Mouse (Mus musculus): Measurements from ENCODE around the gene Fkbp1a. TPM values are rescaled to one million over a fixed set of nuclear protein-coding genes. Genes with fewer than 3 reads are reported as not detected.

Fkbp1a gene
- polyA plus RNA-seq, 1 experiment: 216 TPM

DNA sequence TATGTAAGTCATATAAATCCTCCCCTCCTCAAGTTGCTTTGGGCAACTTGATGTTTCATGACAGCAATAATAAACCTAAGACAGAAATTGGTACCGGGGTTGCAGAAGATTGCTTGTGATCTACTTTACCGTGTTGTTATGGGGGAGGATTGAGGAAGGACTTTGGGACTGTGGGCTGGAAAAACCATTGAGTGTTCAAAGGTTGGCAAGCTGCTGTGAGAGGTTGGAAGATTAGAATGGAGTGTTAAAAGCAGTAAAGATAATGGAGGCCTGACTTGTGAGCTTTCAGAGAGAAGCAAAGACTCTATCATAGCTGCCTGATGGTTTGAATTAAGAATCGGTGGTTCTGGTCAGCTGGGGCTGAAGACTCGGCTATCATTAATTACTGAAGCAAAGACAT, 36.9 kb downstream of the Fkbp1a start:
- TF ChIP-seq CTCF (IDR thresholded peaks at IDR 0.05; ENCODE audit: borderline replicate concordance, extremely low read depth, insufficient read depth, insufficient read length): no peak

DNA sequence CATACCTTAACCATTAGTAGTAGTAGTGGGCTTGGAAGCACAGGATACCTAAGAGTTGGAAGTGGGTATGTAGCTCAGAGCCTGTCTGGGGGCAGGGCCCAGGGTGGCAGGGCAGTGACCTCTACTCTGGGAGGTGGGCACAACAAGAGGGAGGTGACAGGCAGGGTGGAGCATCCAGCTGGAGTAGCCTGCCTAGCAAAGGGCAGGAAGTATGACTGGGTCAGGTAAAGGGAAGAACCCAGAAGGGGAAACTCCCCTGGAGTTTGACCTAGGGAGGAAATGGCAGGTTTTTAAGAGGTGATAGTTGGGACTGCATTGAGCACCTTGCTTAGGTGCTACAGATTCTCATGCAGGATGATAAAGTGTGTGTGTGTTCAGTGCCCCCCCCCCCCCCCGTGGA, 38.7 kb downstream of the Fkbp1a start:
- DNase-seq (ENCODE audit: low read depth): no peak
- no peak for TF ChIP-seq CTCF (IDR thresholded peaks at IDR 0.05; ENCODE audit: borderline replicate concordance, extremely low read depth, insufficient read depth, insufficient read length)
- TF ChIP-seq POLR2A (IDR thresholded peaks at IDR 0.05; ENCODE audit: borderline replicate concordance, extremely low read depth, insufficient read depth, insufficient read length, poor library complexity, severe bottlenecking): no peak

More for the DNA sequence above, 36.9 kb downstream of the Fkbp1a start:
- no peak for DNase-seq (ENCODE audit: low read depth)

DNA sequence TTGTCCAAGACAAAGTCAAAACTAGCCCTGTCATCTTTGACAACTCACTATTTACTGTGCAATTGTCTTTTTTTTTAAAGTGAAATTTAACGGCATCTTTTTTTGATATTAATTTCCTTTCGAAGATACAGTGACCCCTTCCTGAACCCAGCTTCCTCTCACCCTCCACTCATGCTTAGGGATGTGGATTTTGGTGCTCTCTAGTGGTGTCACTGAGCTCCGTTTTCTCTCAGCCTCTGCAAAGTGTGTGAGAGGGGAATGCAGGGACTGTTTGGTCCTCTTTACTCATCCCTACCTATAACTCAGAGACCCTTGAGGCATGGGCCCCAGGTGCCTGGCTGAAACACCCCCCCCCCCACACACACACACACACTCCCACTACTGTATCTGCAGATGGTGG, 43.7 kb downstream of the Fkbp1a start:
- TF ChIP-seq POLR2A (IDR thresholded peaks at IDR 0.05; ENCODE audit: borderline replicate concordance, extremely low read depth, insufficient read depth, insufficient read length, poor library complexity, severe bottlenecking) (no peak), CTCF (IDR thresholded peaks at IDR 0.05; ENCODE audit: borderline replicate concordance, extremely low read depth, insufficient read depth, insufficient read length) (no peak)
- DNase-seq (ENCODE audit: low read depth): no peak

DNA sequence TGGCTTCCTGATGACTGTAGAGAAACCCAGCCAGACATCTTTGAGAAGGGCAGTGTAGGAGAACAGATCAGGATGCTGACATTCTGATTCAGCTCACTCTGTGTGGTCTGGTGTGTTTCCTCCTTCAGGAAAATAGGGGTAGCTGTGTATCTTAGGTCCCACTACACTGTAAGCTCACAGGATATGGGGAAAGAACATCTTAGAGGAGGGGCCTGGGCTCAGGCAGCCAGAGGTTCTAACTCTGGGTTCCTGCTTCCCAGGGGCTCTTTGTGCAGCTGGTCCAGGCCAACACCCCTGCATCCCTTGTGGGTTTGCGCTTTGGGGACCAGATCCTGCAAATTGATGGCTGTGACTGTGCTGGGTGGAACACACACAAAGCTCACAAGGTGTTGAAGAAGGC, 44.5 kb downstream of the Fkbp1a start:
- DNase-seq (ENCODE audit: low read depth): no peak
- TF ChIP-seq CTCF (IDR thresholded peaks at IDR 0.05; ENCODE audit: borderline replicate concordance, extremely low read depth, insufficient read depth, insufficient read length) (no peak), POLR2A (IDR thresholded peaks at IDR 0.05; ENCODE audit: borderline replicate concordance, extremely low read depth, insufficient read depth, insufficient read length, poor library complexity, severe bottlenecking) (no peak)

DNA sequence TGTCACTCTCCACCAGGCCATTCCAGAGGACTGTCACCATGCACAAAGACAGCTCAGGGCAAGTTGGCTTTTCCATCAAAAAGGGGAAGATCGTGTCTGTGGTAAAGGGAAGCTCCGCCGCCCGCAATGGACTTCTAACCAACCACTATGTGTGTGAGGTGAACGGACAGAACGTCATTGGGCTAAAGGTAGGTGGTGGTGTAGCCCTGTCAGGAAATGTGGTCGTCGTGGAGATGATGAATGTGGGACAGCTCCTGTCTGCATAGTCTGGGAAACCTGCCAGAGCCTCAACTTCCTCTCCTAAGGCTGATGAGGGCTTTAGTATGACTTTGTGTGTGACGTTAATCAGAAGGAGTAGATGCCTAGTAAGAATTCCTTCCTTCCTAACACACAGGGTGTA, 45.0 kb downstream of the Fkbp1a start:
- no peak for DNase-seq (ENCODE audit: low read depth)

DNA sequence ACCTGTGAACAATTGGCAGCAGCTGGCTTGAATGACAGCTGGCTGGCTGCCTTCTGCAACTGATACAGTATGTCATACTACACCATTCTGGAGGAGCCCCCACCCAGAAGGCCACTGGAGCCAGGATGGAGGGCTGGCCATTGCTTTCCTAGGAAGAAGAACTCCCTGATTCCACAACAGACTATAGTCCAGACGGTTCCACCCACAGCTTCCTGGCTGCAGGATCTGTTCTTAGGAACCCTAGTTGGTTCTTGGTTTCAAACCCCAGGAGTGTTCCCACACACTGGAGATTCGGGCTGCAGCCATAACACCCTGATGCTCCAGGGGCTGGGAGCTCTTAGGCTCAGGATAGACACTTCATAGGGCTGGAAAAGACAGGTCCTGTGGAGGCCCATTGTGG, 55.8 kb downstream of the Fkbp1a start:
- DNase-seq (ENCODE audit: low read depth): no peak
- no peak for TF ChIP-seq CTCF (IDR thresholded peaks at IDR 0.05; ENCODE audit: borderline replicate concordance, extremely low read depth, insufficient read depth, insufficient read length)
- no peak for TF ChIP-seq POLR2A (IDR thresholded peaks at IDR 0.05; ENCODE audit: borderline replicate concordance, extremely low read depth, insufficient read depth, insufficient read length, poor library complexity, severe bottlenecking)

More for the DNA sequence above, 45.0 kb downstream of the Fkbp1a start:
- no peak for TF ChIP-seq CTCF (IDR thresholded peaks at IDR 0.05; ENCODE audit: borderline replicate concordance, extremely low read depth, insufficient read depth, insufficient read length)
- no peak for TF ChIP-seq POLR2A (IDR thresholded peaks at IDR 0.05; ENCODE audit: borderline replicate concordance, extremely low read depth, insufficient read depth, insufficient read length, poor library complexity, severe bottlenecking)

DNA sequence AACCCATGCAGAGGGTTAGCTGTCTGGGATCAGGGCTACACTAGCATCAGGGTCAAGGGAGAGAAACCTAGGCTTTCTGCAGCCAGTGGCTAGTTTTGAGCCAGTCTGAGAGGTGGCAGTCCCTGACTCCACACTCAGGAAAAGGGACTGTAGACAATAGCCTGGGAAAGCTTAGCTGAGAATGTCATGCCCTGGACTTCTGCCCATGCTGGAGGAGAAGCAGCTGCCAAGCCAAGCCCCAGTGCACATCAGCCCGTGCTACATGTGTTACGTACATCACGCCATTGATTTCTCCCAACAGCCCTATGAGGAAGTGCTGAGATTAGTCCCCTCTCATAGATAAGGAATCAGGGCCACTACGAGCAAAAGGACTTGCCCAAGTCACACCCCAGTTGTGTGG, 59.8 kb downstream of the Fkbp1a start:
- no peak for TF ChIP-seq POLR2A (IDR thresholded peaks at IDR 0.05; ENCODE audit: borderline replicate concordance, extremely low read depth, insufficient read depth, insufficient read length, poor library complexity, severe bottlenecking)
- TF ChIP-seq CTCF (IDR thresholded peaks at IDR 0.05; ENCODE audit: borderline replicate concordance, extremely low read depth, insufficient read depth, insufficient read length): no peak
- peak; percentile 30 for DNase-seq (ENCODE audit: low read depth)

DNA sequence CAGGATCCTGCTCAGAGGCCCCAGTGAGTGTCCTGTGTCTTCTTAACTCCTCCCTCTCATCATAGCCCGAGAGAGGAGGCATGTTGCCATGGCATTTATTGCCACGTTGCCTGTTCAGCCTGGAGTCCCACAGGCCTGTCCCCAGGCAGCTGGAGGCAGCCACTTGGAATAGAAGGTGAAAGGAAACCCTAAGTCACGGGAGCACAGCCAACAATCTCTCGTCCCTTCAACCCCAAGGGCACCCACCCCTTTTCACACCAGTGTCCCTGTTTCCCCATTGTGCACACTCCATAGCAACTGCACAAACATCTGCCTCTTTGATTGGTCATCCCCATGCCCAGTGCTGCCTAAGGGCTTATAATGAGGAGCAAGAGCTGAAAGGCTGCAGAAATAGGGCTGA, 61.3 kb downstream of the Fkbp1a start:
- TF ChIP-seq CTCF (IDR thresholded peaks at IDR 0.05; ENCODE audit: borderline replicate concordance, extremely low read depth, insufficient read depth, insufficient read length) (no peak), POLR2A (IDR thresholded peaks at IDR 0.05; ENCODE audit: borderline replicate concordance, extremely low read depth, insufficient read depth, insufficient read length, poor library complexity, severe bottlenecking) (no peak)
- peak; percentile 83 for DNase-seq (ENCODE audit: low read depth)

DNA sequence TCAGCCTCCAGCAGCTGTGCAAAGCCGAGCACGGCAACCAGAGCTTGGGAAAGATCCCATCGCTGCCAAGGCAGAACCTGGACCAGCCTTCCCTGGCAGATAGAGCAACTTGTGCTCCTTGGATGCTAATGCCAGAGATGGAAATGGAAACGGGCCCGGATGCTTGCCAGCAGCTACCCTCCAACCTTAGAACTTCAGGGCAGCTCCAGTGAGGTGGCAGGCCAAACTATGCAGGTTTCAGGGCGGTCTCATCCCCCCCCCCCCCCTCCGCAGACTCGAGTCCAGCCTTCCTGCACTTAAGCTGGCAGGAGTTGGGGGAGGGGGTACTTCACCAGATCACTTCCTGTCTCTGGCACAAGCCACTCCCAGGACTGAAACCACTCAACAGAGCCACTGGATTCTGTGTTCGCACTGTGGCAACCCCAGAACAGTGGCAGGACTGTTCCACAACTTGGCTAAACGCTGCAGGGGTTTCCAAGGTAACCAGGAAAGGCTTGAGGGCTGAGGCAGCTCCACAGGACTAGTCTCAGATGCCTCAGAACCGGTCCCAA, 63.2 kb downstream of the Fkbp1a start:
- TF ChIP-seq POLR2A (IDR thresholded peaks at IDR 0.05; ENCODE audit: borderline replicate concordance, extremely low read depth, insufficient read depth, insufficient read length, poor library complexity, severe bottlenecking) (no peak), CTCF (IDR thresholded peaks at IDR 0.05; ENCODE audit: borderline replicate concordance, extremely low read depth, insufficient read depth, insufficient read length) (no peak)

DNA sequence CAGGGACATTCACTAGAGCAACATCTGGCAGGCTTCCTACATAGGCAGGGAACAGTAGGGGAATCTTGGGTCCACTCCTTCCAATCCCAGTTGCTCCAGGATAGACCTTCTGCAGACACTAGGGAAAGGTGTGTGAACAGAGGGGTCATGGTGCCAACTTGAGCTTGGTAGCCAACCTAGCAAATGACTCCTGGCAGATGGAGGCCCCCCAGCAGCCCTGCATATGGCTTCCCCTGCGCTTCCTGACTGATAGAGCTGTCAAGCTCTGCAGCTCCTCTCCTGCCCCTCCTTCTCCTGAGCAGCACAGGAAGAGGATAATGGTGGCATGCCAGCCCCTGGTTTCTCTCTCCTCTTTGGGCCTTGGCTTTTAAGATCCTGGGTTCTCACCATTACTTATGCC, 66.2 kb downstream of the Fkbp1a start:
- no peak for DNase-seq (ENCODE audit: low read depth)
- TF ChIP-seq CTCF (IDR thresholded peaks at IDR 0.05; ENCODE audit: borderline replicate concordance, extremely low read depth, insufficient read depth, insufficient read length) (no peak), POLR2A (IDR thresholded peaks at IDR 0.05; ENCODE audit: borderline replicate concordance, extremely low read depth, insufficient read depth, insufficient read length, poor library complexity, severe bottlenecking) (no peak)

More for the DNA sequence above, 63.2 kb downstream of the Fkbp1a start:
- DNase-seq (ENCODE audit: low read depth): peak; percentile 84

DNA sequence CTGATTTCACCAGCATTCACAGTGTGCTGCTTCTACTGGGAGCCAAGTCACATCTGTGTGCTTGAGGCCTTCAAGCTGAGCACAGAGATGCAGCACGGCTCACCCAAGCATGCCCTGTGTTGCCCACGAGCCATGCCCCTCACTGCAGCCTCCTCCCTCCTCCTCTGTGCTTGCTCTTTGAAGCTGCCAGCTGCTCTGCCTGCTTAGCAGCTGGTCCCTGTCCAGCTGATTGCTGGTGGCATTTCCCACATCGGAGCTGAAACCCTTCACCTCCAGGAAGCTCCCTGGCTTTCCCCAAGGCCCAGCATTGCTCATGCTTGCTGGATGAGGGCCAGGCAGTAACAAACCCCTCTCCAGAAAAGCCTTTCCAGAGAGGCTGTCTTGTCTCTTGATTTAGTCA, 67.7 kb downstream of the Fkbp1a start:
- DNase-seq (ENCODE audit: low read depth): peak; percentile 62
- TF ChIP-seq CTCF (IDR thresholded peaks at IDR 0.05; ENCODE audit: borderline replicate concordance, extremely low read depth, insufficient read depth, insufficient read length) (no peak), POLR2A (IDR thresholded peaks at IDR 0.05; ENCODE audit: borderline replicate concordance, extremely low read depth, insufficient read depth, insufficient read length, poor library complexity, severe bottlenecking) (no peak)

Other genes starting within 250 kb of the Fkbp1a start
- gene 4921509C19Rik, start 66.3 kb upstream of the Fkbp1a start, polyA plus RNA-seq (2012; rRNA removed): not detected in 2 replicates
- 171 and 189 TPM in 2 replicates for gene Nsfl1c, start 48.3 kb upstream of the Fkbp1a start, polyA plus RNA-seq (2012; rRNA removed)
- gene Sdcbp2, start 30.1 kb downstream of the Fkbp1a start, polyA plus RNA-seq (2012; rRNA removed): 1.1 TPM in 2 replicates
- gene Snph, start 90.1 kb downstream of the Fkbp1a start, polyA plus RNA-seq (2012; rRNA removed): 13.8 and 27.0 TPM in 2 replicates
- gene Rad21l, start 126.0 kb downstream of the Fkbp1a start, polyA plus RNA-seq (2012; rRNA removed): 0.18 TPM in 1 of 2 replicates, not detected in the other
- 22.7 and 23.4 TPM in 2 replicates for gene Tmem74b, start 159.5 kb downstream of the Fkbp1a start, polyA plus RNA-seq (2012; rRNA removed)
- 52.8 and 55.9 TPM in 2 replicates for gene Psmf1, start 201.7 kb downstream of the Fkbp1a start, polyA plus RNA-seq (2012; rRNA removed)